Mouse (Mus musculus) E14TG2a.4 (cell line): Measurements from ENCODE around the gene Ubc.
A peak's percentile ranks its signal among the peaks of the same experiment; 100 is the strongest.
"Not testable (repeated sequence)": the region's sequence is repeated elsewhere in the genome, so short reads cannot be mapped to it uniquely, and the experiment has no call there.

Experiments used
- H3K27me3 ChIP-seq: 2 replicates; pipeline ENCODE4 v1.6.1; 2014; ENCODE audit warnings: low read length, control low read depth; ENCODE audit not compliant: insufficient read depth
- H3K36me3 ChIP-seq: 2 replicates; pipeline ENCODE4 v1.6.1; 2014; ENCODE audit warnings: low read length, control low read depth; ENCODE audit not compliant: insufficient read depth
- H3K4me1 ChIP-seq: replicated peaks from 2 replicates; pipeline ENCODE4 v1.6.1; 2014; ENCODE audit warnings: low read depth, low read length, control low read depth
- H3K4me3 ChIP-seq: replicated peaks from 2 replicates; pipeline ENCODE4 v1.5.1; 2014; ENCODE audit warnings: mild to moderate bottlenecking, low read length
- H3K9me3 ChIP-seq: 2 replicates; pipeline ENCODE4 v1.6.1; 2014; ENCODE audit warnings: low read length, control low read depth
- CTCF ChIP-seq: conservative IDR thresholded peaks from 2 replicates; pipeline ENCODE4 v1.5.1; 2014; ENCODE audit warnings: low read length
- NANOG ChIP-seq: IDR thresholded peaks from 2 replicates; pipeline ENCODE4 v1.6.1; 2014; ENCODE audit warnings: borderline replicate concordance, low read length, mixed read lengths
- POU5F1 ChIP-seq: IDR thresholded peaks from 2 replicates; pipeline ENCODE4 v1.6.1; 2014; ENCODE audit warnings: low read length, borderline replicate concordance

The Ubc gene

GRCm38 (mm10) chr5:125416183-125416582, 26.2 kb upstream of the Ubc start:
- H3K4me3 ChIP-seq, result no peak overlapping the region
- peaks cover 36% of the 10 kb centered on the region for H3K4me1 ChIP-seq
- no peaks in the 10 kb centered on the region for H3K9me3 ChIP-seq
- H3K36me3 ChIP-seq, result peaks cover 86% of the 10 kb centered on the region
- TF ChIP-seq CTCF (no peak), POU5F1 (no peak), NANOG (no peak)
- H3K27me3 ChIP-seq, result no peaks in the 10 kb centered on the region

DNA sequence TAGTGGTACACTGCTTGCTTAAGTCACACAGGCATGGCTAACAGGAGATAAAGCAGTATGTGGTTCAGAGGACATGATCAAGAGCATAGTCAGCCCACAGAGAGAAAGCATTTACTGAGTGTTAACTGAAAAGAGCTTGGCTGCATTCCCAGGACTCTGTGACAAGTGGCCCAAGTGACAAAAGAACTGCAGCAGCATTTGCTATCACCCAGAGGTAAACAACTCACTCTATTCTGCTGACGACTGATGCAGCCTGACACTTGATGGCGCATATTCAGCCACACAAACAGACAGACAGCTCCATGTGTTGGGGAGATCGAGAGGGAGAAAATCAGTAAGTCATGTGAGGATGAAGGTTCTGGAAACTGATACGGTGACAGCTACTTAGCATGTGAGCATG, 23.8 kb upstream of the Ubc start:
- H3K4me3 ChIP-seq, result no peak overlapping the region
- TF ChIP-seq NANOG, result no peak
- TF ChIP-seq POU5F1, result no peak
- no peak for TF ChIP-seq CTCF
- H3K9me3 ChIP-seq, result no peaks in the 10 kb centered on the region
- H3K27me3 ChIP-seq, result no peaks in the 10 kb centered on the region
- peaks cover 62% of the 10 kb centered on the region for H3K36me3 ChIP-seq
- peaks cover 27% of the 10 kb centered on the region for H3K4me1 ChIP-seq

- Histone ChIP-seq H3K4me1 (peaks cover 34% of the 10 kb centered on the region), H3K36me3 (peaks cover 49% of the 10 kb centered on the region)
- not testable (repeated sequence) for H3K27me3 ChIP-seq, H3K9me3 ChIP-seq, H3K4me3 ChIP-seq
Observed at GRCm38 (mm10) chr5:125412536-125412935, 22.5 kb upstream of the Ubc start.

DNA sequence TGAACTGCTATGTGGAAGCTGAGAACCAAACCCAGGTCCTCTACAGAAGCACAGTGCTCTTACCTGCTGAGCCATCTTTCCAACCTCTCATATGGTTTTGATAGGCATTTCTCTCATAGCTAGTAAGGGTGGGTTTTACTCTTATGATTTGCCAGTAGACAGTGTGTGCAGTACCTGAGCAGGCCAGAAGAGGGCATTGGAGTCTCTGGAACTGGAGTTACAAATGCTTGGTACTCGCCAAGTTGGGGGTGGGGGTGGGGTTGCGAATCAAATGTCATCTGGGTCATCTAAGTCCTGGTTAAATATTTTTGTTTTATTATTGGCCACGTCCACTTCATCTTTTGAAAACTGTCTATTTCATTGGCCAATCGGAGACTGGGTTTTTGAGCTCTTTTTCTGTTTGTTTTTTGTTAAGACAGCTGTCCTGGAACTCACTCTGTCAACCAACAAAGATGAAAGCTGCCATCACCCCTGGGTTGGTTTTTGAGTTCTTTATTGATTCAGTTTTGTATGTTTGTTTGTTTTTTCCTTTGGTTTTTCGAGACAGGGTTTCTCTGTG, 22.0 kb upstream of the Ubc start:
- H3K27me3 ChIP-seq, result no peaks in the 10 kb centered on the region
- peak; percentile 79 for TF ChIP-seq CTCF
- TF ChIP-seq NANOG, result no peak
- TF ChIP-seq POU5F1, result no peak
- H3K36me3 ChIP-seq, result peaks cover 45% of the 10 kb centered on the region

DNA sequence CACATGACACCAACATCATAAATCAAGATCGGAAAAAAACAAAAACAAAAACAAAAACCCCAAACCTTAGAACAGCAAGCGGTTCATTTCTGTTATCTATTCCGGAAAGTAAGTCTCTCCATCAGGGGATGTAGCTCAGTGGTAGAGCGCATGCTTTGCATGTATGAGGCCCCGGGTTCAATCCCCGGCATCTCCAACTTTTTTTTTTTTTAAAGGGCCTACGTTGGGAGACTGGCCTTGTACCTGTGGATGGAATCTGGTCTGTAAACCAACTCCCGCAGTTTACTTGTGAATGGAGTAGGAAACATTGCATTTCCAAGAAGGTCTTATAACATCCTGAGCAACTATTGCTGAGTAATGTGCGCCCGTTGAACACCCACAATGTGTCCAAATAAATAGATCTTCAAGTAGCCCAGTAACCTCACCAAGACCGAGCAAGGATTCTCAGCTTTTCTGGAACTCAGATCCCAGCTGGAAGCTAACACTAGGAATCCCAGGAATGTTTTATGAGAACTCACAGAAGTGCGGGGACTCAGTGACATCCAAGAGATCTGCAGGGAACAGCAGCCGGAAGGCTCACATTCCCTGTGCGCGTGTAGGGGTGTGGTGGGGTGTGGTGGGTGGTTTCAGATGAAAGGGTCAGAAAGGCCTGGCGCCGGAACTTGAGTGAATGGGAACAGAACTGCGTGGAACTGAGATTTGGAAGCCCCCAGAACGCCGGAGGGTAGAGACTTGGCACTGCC, 19.5 kb upstream of the Ubc start:
- H3K9me3 ChIP-seq, result no peaks in the 10 kb centered on the region
- peak overlapping the region; percentile 77 for H3K4me3 ChIP-seq
- no peaks in the 10 kb centered on the region for H3K27me3 ChIP-seq
- H3K4me1 ChIP-seq, result peaks cover 54% of the 10 kb centered on the region
- peaks cover 19% of the 10 kb centered on the region for H3K36me3 ChIP-seq
- no peak for TF ChIP-seq NANOG
- no peak for TF ChIP-seq POU5F1
- TF ChIP-seq CTCF, result no peak

More for the DNA sequence above, 22.0 kb upstream of the Ubc start:
- Histone ChIP-seq H3K4me3 (no peak overlapping the region), H3K9me3 (no peaks in the 10 kb centered on the region), H3K4me1 (peaks cover 39% of the 10 kb centered on the region)

DNA sequence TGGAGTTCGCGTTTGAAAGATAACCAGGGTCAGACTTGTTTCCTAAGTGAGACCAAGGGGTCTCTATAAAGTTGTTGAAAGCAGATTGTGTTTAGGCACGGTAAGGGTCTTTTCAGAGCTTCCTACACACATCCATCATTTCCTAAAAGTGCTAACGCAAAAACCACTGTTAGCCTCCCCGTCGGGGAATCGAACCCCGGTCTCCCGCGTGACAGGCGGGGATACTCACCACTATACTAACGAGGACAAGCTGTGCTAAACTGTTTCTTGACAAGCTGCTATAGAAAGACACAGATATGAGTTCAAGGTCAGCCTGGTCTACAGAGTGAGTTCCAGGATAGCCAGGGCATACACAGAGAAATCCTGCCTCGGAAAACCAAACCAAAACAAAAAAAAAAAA, 18.8 kb upstream of the Ubc start:
- H3K9me3 ChIP-seq, result no peaks in the 10 kb centered on the region
- TF ChIP-seq NANOG (no peak), CTCF (no peak), POU5F1 (no peak)
- H3K4me3 ChIP-seq, result peak overlapping the region; percentile 77
- peaks cover 13% of the 10 kb centered on the region for H3K36me3 ChIP-seq
- no peaks in the 10 kb centered on the region for H3K27me3 ChIP-seq
- peaks cover 58% of the 10 kb centered on the region for H3K4me1 ChIP-seq

DNA sequence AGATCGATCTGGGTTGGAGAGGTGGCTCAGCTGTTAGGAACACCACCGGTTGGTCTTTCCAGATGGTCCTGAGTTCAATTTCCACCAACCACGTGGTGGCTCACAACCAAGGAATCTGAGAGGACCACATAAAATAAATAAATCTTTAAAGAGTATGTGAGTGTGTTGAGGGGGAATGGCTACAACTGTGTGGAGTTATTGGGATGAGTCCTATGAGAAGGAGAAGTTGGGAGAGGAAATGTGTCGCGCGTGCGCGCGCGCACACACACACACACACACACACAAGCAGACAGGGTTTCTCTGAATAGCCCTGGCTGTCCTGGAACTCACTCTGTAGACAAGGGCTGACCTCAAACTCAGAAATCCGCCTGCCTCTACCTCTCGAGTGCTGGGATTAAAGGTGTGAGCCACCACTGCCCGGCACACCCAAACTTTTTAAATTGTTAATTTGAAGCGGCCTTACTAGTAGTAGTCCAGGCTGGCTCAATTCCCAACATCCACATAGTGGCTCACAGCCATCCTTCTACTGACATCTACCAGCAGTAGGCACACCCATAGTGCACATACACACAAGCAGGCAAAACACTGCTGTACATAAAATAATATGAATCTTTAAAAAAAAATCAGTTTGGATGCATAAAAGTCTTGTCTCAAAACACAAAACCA, 18.0 kb upstream of the Ubc start:
- Histone ChIP-seq H3K4me1 (peaks cover 66% of the 10 kb centered on the region), H3K27me3 (no peaks in the 10 kb centered on the region), H3K4me3 (peak overlapping the region; percentile 77), H3K9me3 (no peaks in the 10 kb centered on the region), H3K36me3 (peaks cover 5% of the 10 kb centered on the region)
- TF ChIP-seq POU5F1, result no peak
- no peak for TF ChIP-seq CTCF
- TF ChIP-seq NANOG, result no peak

GRCm38 (mm10) chr5:125407020-125407830, 17.2 kb upstream of the Ubc start:
- peak overlapping the region; percentile 86 for H3K4me3 ChIP-seq
- H3K27me3 ChIP-seq, result no peaks in the 10 kb centered on the region
- peaks cover 74% of the 10 kb centered on the region for H3K4me1 ChIP-seq
- TF ChIP-seq POU5F1 (no peak), CTCF (no peak), NANOG (no peak)
- H3K9me3 ChIP-seq, result no peaks in the 10 kb centered on the region
- H3K36me3 ChIP-seq, result no peaks in the 10 kb centered on the region
